Comparison of ENCODE assay signal across 20 mouse cellular contexts in the genomic region with DNA sequence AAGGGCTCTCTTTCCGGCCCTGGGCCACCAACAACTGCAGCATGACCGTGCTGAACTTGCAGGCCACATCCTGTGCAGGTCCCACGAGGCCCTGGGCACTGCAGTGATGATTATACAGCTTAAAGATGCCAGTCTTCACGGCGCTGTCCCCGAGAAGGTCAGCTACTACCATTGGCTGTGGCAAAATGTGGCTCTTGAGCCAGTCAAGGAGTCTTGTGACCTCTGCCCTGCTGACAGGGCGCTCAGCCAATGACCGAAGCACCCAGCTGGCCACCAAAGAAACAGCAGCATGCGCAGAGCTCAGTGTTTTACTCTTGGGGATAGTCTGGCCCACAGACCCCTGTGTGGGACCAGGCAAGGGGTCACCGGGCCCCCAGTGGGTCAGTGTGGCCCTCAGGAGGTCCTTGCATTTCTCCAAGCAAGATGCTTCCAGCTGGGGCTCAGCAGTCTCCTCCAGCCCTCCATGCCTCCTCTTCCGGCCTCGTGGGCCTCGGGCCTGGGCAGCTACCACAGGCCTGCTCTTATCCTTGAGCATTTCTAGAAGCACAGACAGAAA. TPM values are rescaled to one million over a fixed set of nuclear protein-coding genes. Genes with fewer than 3 reads are reported as not detected.
DNase-seq lines count a peak whose midpoint lies in the region; ATAC-seq lines count a peak whose summit lies in the region.
"Had no signal": no experiment of that assay in that cellular context is flagged by ENCODE, and none has a peak within 500 bp of the region (broad histone marks: within the 10 kb centered on the region; RNA-seq: fewer than 3 reads in every experiment).

No protein-coding gene starts in this region.

- no peaks in the 10 kb centered on the region for H3K9me3 ChIP-seq in kidney, embryonic 16.5 days (ENCODE audit: low read length)
- no peaks in the 10 kb centered on the region for H3K9me3 ChIP-seq in liver, embryonic 11.5 days (ENCODE audit: control insufficient read depth, low read length)
- H3K9me3 ChIP-seq: embryonic facial prominence, embryonic 15.5 days; forebrain, embryonic 15.5 days; G1E; heart, embryonic 10.5 days; heart, embryonic 15.5 days; hindbrain, embryonic 10.5 days; intestine, embryonic 15.5 days had no signal

- no peaks in the 10 kb centered on the region for H3K4me1 ChIP-seq in kidney, embryonic 16.5 days (ENCODE audit: insufficient read depth, low read length)
- peaks cover 18% of the 10 kb centered on the region for H3K4me1 ChIP-seq in liver, embryonic 11.5 days (replicated peaks; ENCODE audit: control insufficient read depth, insufficient read depth, low read length)
- H3K4me1 ChIP-seq: embryonic facial prominence, embryonic 15.5 days; forebrain, embryonic 15.5 days; intestine, embryonic 15.5 days had no signal

- no peak overlapping the region for H3K4me3 ChIP-seq in kidney, embryonic 16.5 days (ENCODE audit: low read length)
- no peak overlapping the region for H3K4me3 ChIP-seq in liver, embryonic 11.5 days (ENCODE audit: low read depth, low read length)
- H3K4me3 ChIP-seq: embryonic facial prominence, embryonic 15.5 days; forebrain, embryonic 15.5 days; heart, embryonic 10.5 days; heart, embryonic 15.5 days; hindbrain, embryonic 10.5 days; intestine, embryonic 15.5 days had no signal

- H3K27me3 ChIP-seq in kidney, embryonic 16.5 days (ENCODE audit: insufficient read depth, low read length): no peaks in the 10 kb centered on the region
- H3K27me3 ChIP-seq in liver, embryonic 11.5 days (replicated peaks; ENCODE audit: control insufficient read depth, insufficient read depth, low read length): no peaks in the 10 kb centered on the region
- H3K27me3 ChIP-seq: embryonic facial prominence, embryonic 15.5 days; forebrain, embryonic 15.5 days; heart, embryonic 15.5 days; intestine, embryonic 15.5 days had no signal

- peaks cover 15% of the 10 kb centered on the region for H3K36me3 ChIP-seq in kidney, embryonic 16.5 days (ENCODE audit: insufficient read depth, low read length)
- peaks cover 28% of the 10 kb centered on the region for H3K36me3 ChIP-seq in liver, embryonic 11.5 days (ENCODE audit: control insufficient read depth, insufficient read depth, low read length)

- H3K27ac ChIP-seq in kidney, embryonic 16.5 days (ENCODE audit: low read length): no peak overlapping the region
- no peak overlapping the region for H3K27ac ChIP-seq in liver, embryonic 11.5 days (ENCODE audit: low read depth, low read length)
- H3K27ac ChIP-seq: embryonic facial prominence, embryonic 15.5 days; forebrain, embryonic 15.5 days; heart, embryonic 10.5 days; heart, embryonic 15.5 days; hindbrain, embryonic 10.5 days; hindbrain, embryonic 14.5 days; intestine, embryonic 15.5 days had no signal

- WGBS in kidney, embryonic 16.5 days: 87% methylated on average over 13 of the region's 13 CpGs
- 90% methylated on average over 13 of the region's 13 CpGs for WGBS in liver, embryonic 11.5 days

- no peak overlapping the region for H3K9ac ChIP-seq in kidney, embryonic 16.5 days (replicated peaks; ENCODE audit: low read length)
- no peak overlapping the region for H3K9ac ChIP-seq in liver, embryonic 11.5 days (ENCODE audit: low read depth, low read length)
- H3K9ac ChIP-seq: embryonic facial prominence, embryonic 15.5 days; forebrain, embryonic 15.5 days; heart, embryonic 15.5 days; hindbrain, embryonic 14.5 days; intestine, embryonic 15.5 days had no signal

- H3K4me2 ChIP-seq in kidney, embryonic 16.5 days (replicated peaks; ENCODE audit: low read depth, low read length): no peak overlapping the region
- H3K4me2 ChIP-seq in liver, embryonic 11.5 days: no peak overlapping the region
- H3K4me2 ChIP-seq: embryonic facial prominence, embryonic 15.5 days; forebrain, embryonic 15.5 days; heart, embryonic 15.5 days; hindbrain, embryonic 14.5 days; intestine, embryonic 15.5 days had no signal

- peak; percentile 45 for DNase-seq in adrenal gland, postnatal 25 days
- DNase-seq in adrenal gland, adult 18-20 months (ENCODE audit: low spot score in 2 of 2): no peak
- DNase-seq in kidney, postnatal 10 days: peak; percentile 22
- peak; percentile 72 for DNase-seq in adipocyte (ENCODE audit: low spot score)
- DNase-seq in liver, embryonic 11.5 days (ENCODE audit: low spot score): no peak
- DNase-seq: cerebellum, adult 2 months; cerebellum, postnatal 10 days; embryo, embryonic 11 days; gastrocnemius, postnatal 36 days; heart, adult 18-20 months had no signal

- no peak for ATAC-seq in kidney, embryonic 16.5 days (ENCODE audit: low FRiP score, low TSS enrichment)
- no peak for ATAC-seq in liver, embryonic 11.5 days (replicated peaks; ENCODE audit: low FRiP score)
- ATAC-seq: forebrain, embryonic 15.5 days; intestine, embryonic 15.5 days had no signal

RNA-seq across cellular contexts. Expression of a gene that starts 15.5 kb away (rescaled TPM):
- 391 and 677 TPM in 2 replicates for total RNA-seq in adrenal gland, postnatal 25 days (2021)
- total RNA-seq in adrenal gland, adult 18-20 months (2021): 1,000 to 10,000 TPM in 1 of 2 experiments, 100 to 1,000 TPM in 1; 510 to 1,113 TPM
- 5.2 and 9.3 TPM in 2 replicates for polyA plus RNA-seq in kidney, embryonic 16.5 days (2015; fragmentation: Nextera tagmentation; extraction: Ambion mirVana)
- 77.5 and 79.0 TPM in 2 replicates for polyA plus RNA-seq in liver, embryonic 11.5 days (2014; fragmentation: Nextera tagmentation; extraction: Ambion mirVana)
- total RNA-seq: common myeloid progenitor, adult 5-6 weeks had no signal
- polyA plus RNA-seq: forebrain, embryonic 15.5 days; G1E had no signal

RNA-seq across cellular contexts. Expression of a gene that starts 26.3 kb away (rescaled TPM):
- total RNA-seq in adrenal gland, postnatal 25 days (2021): 8.6 and 9.7 TPM in 2 replicates
- total RNA-seq in adrenal gland, adult 18-20 months (2021): 1 to 10 TPM; 3.4 to 5.8 TPM
- 63.0 and 64.9 TPM in 2 replicates for polyA plus RNA-seq in kidney, embryonic 16.5 days (2015; fragmentation: Nextera tagmentation; extraction: Ambion mirVana)
- 78.1 and 81.0 TPM in 2 replicates for polyA plus RNA-seq in liver, embryonic 11.5 days (2014; fragmentation: Nextera tagmentation; extraction: Ambion mirVana)

RNA-seq across cellular contexts. Expression of a gene that starts 56.7 kb away (rescaled TPM):
- 14.3 and 17.2 TPM in 2 replicates for total RNA-seq in adrenal gland, postnatal 25 days (2021)
- 10 to 100 TPM; 17.6 to 18.2 TPM for total RNA-seq in adrenal gland, adult 18-20 months (2021)
- 8.5 and 9.6 TPM in 2 replicates for polyA plus RNA-seq in kidney, embryonic 16.5 days (2015; fragmentation: Nextera tagmentation; extraction: Ambion mirVana)
- polyA plus RNA-seq in liver, embryonic 11.5 days (2014; fragmentation: Nextera tagmentation; extraction: Ambion mirVana): 17.0 and 17.7 TPM in 2 replicates

Comparison
In these comparisons a context has a peak if more than half of its experiments do, and no peak if none do; other contexts are left out.
1. DNase-seq: peak in adrenal gland, postnatal 25 days (single experiment), kidney, postnatal 10 days (single experiment) and adipocyte (single experiment); none in adrenal gland, adult 18-20 months (0 of 2) and liver, embryonic 11.5 days (single experiment).